In the genomic region with DNA sequence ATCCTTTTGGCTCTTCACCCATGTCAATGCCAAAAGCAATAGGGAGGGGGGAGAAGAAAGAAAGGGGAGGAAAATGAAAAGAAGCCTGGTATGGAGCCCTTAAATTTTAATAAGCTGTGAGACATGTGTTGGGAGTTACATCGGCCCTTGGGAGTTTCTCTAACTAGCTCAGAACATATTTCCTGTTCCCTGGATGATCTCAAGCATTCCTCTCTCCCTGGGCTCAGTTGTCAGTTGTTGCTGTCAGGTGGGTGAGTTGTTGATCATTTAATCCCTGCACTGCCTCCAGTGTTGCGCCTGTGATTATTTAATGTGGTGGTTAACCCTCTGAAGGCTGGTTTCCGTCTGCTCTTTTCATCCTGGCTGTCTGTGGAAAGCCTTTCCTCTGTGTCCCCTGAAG, we compare ENCODE assay signal across 15 mouse cellular contexts.
"Had no signal": no experiment of that assay in that cellular context is flagged by ENCODE, and none has a peak within 500 bp of the region (broad histone marks: within the 10 kb centered on the region; RNA-seq: fewer than 3 reads in every experiment).

No protein-coding gene starts in this region.

- H3K9ac ChIP-seq: limb, embryonic 15.5 days; liver, embryonic 12.5 days; lung, embryonic 14.5 days; midbrain, embryonic 15.5 days; neural tube, embryonic 13.5 days had no signal

- H3K27me3 ChIP-seq: limb, embryonic 15.5 days; liver, embryonic 12.5 days; megakaryocyte, embryonic 14.5 days; midbrain, embryonic 15.5 days; neural tube, embryonic 13.5 days had no signal

- H3K9me3 ChIP-seq: limb, embryonic 15.5 days; liver, embryonic 12.5 days; megakaryocyte, embryonic 14.5 days; midbrain, embryonic 15.5 days; neural tube, embryonic 13.5 days had no signal

- H3K4me1 ChIP-seq: midbrain, embryonic 15.5 days had no signal

- H3K27ac ChIP-seq: limb, embryonic 15.5 days; liver, embryonic 12.5 days; macrophage; midbrain, embryonic 15.5 days; neural tube, embryonic 13.5 days had no signal

- H3K36me3 ChIP-seq: midbrain, embryonic 15.5 days; neural tube, embryonic 13.5 days had no signal

- ATAC-seq: liver, embryonic 12.5 days; midbrain, embryonic 15.5 days had no signal

- DNase-seq: kidney, adult 18-20 months; kidney, postnatal 10 days; lung, embryonic 14.5 days; lung, postnatal 10 days; retina, postnatal 1 day; right cerebral cortex, postnatal 4 days; spleen, adult 18-20 months; thymus, adult 18-20 months; thymus, postnatal 14 days had no signal

- H3K4me3 ChIP-seq: limb, embryonic 15.5 days; liver, embryonic 12.5 days; megakaryocyte, embryonic 14.5 days; midbrain, embryonic 15.5 days; neural tube, embryonic 13.5 days had no signal

- H3K4me2 ChIP-seq: limb, embryonic 15.5 days; liver, embryonic 12.5 days; lung, embryonic 14.5 days; midbrain, embryonic 15.5 days; neural tube, embryonic 13.5 days had no signal
